Mouse (Mus musculus) olfactory bulb, adult 2 months (tissue): Measurements from ENCODE around the gene Dusp16.

Experiments
- CTCF ChIP-seq: fragments of 200-500 bp; IDR thresholded peaks from 2 replicates; pipeline ENCODE4 v1.5.1; 2012; ENCODE audit warnings: low read depth, mild to moderate bottlenecking, low read length, moderate library complexity; ENCODE audit not compliant: insufficient read depth
- POLR2A ChIP-seq: fragments of 200-500 bp; IDR thresholded peaks from 2 replicates; pipeline ENCODE4 v1.6.1; 2012; ENCODE audit warnings: mild to moderate bottlenecking, low read depth, low read length, moderate library complexity; ENCODE audit not compliant: insufficient read depth

DNA sequence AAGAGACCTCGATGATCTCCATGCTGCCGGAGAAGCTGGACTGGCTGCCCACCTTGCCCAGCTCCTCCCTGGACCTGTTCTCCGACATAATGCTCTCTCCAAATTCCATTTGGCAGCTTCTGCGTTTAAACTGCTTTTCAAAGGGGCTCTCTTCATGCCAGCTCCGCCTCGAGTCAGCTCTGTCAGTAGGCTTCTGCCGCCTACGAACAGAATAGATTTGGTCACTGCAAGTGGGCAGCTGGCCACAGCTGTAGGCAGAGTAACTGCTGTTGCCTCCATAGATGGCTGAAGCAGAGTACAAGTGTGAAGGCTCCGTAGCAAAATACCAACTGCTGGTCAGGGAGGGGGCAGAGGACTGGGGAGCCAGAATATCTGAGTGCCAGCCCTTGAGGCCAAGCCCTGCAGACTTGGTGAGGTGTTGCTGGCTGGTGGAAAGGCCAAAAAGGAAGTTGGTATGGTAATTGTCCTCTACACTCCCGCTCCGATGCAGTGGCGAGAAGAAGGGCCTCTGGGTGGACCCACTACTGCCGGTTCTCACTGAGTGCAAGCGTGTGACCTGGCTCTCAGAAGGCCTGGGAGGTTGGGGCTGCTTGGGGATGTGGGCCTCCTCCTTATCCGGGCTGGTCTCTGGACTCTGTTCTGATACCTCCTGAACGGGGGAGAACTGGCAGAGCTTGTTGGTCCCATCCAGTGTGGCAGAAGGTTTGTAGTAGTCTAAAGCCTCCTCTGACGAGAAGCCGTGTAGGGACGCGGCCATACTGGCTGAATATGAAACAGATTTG, 74.3 kb downstream of the Dusp16 start:
- TF ChIP-seq CTCF (no peak), POLR2A (no peak)
